Comparison of ENCODE assay signal across 29 mouse cellular contexts in genomic region chr1:60007337-60007736, GRCm38 (mm10). TPM values are rescaled to one million over a fixed set of nuclear protein-coding genes. Genes with fewer than 3 reads are reported as not detected.
A peak's percentile ranks its signal among the peaks of the same experiment; 100 is the strongest.
DNase-seq lines count a peak whose midpoint lies in the region; ATAC-seq and TF ChIP-seq lines count a peak whose summit lies in the region.
"Had no signal": no experiment of that assay in that cellular context is flagged by ENCODE, and none has a peak within 500 bp of the region (broad histone marks: within the 10 kb centered on the region; RNA-seq: fewer than 3 reads in every experiment).

No protein-coding gene starts in this region.

- no peak for TF ChIP-seq EP300 in MEL (IDR thresholded peaks at IDR 0.05; ENCODE audit: low read depth in 1 of 2, low read length in 2 of 2)

- no peak for TF ChIP-seq RAD21 in MEL (IDR thresholded peaks at IDR 0.05; ENCODE audit: low read depth, low read length)

- no peaks in the 10 kb centered on the region for H3K9me3 ChIP-seq in MEL (replicated peaks; ENCODE audit: insufficient read depth, low read length)
- no peaks in the 10 kb centered on the region for H3K9me3 ChIP-seq in liver, embryonic 13.5 days (replicated peaks)
- H3K9me3 ChIP-seq: embryonic facial prominence, embryonic 13.5 days; forebrain, embryonic 13.5 days; heart, embryonic 13.5 days; limb, embryonic 15.5 days; midbrain, embryonic 12.5 days; neural tube, embryonic 15.5 days; stomach, embryonic 15.5 days had no signal

- no peaks in the 10 kb centered on the region for H3K79me2 ChIP-seq in MEL (ENCODE audit: control insufficient read depth, insufficient read depth, low read length, poor library complexity)

- no peak overlapping the region for H3K27ac ChIP-seq in MEL (ENCODE audit: control insufficient read depth, low read depth, low read length)
- no peak overlapping the region for H3K27ac ChIP-seq in liver, embryonic 13.5 days
- H3K27ac ChIP-seq: embryonic facial prominence, embryonic 13.5 days; forebrain, embryonic 13.5 days; heart, embryonic 13.5 days; hindbrain, embryonic 14.5 days; kidney, postnatal 0 days; limb, embryonic 15.5 days; macrophage; midbrain, embryonic 12.5 days; neural tube, embryonic 15.5 days; stomach, embryonic 15.5 days had no signal

- H3K36me3 ChIP-seq in MEL (ENCODE audit: control insufficient read depth in 1 of 2, insufficient read depth in 2 of 2, low read length in 2 of 2), result no peaks in the 10 kb centered on the region
- no peaks in the 10 kb centered on the region for H3K36me3 ChIP-seq in liver, embryonic 13.5 days
- H3K36me3 ChIP-seq: embryonic facial prominence, embryonic 13.5 days; heart, embryonic 13.5 days; limb, embryonic 15.5 days; midbrain, embryonic 12.5 days; stomach, embryonic 15.5 days had no signal

- no peak for TF ChIP-seq POLR2A in MEL (IDR thresholded peaks at IDR 0.05; ENCODE audit: control insufficient read depth in 1 of 2, insufficient read depth in 1 of 2, low read depth in 1 of 2, low read length in 2 of 2, poor library complexity in 1 of 2)

- DNase-seq in adrenal gland, postnatal 10 days, result peak; percentile 23
- no peak for DNase-seq in adrenal gland, adult (ENCODE audit: inconsistent age in 2 of 2, low spot score in 1 of 2)
- peak; percentile 24 for DNase-seq in MEL (ENCODE audit: low read depth, low spot score)
- DNase-seq in liver, embryonic 13.5 days, result peak; percentile 13
- DNase-seq in yolk sac, embryonic 10.5 days (ENCODE audit: low spot score), result no peak
- DNase-seq: cerebellum, adult 8-10 months; cerebellum, postnatal 36 days; embryo, embryonic 11 days; gastrocnemius, postnatal 10 days; heart, adult 18-20 months; heart, postnatal 14 days; kidney, adult 2 months; left cerebral cortex, postnatal 4 days; right cerebral cortex, adult 18-20 months; right cerebral cortex, postnatal 4 days; thymus, postnatal 25 days had no signal

- no peaks in the 10 kb centered on the region for H3K27me3 ChIP-seq in MEL (ENCODE audit: control insufficient read depth in 1 of 2, insufficient read depth in 2 of 2, low read length in 2 of 2)
- no peaks in the 10 kb centered on the region for H3K27me3 ChIP-seq in liver, embryonic 13.5 days
- H3K27me3 ChIP-seq: embryonic facial prominence, embryonic 13.5 days; forebrain, embryonic 13.5 days; heart, embryonic 13.5 days; limb, embryonic 15.5 days; midbrain, embryonic 12.5 days; neural tube, embryonic 15.5 days; stomach, embryonic 15.5 days had no signal

- peak; percentile 86 for ATAC-seq in liver, embryonic 13.5 days (ENCODE audit: low read depth)
- ATAC-seq in megakaryocyte-erythroid progenitor cell, adult 5-6 weeks (replicated peaks; ENCODE audit: low FRiP score, low TSS enrichment, poor library complexity, severe bottlenecking), result peak; percentile 78
- ATAC-seq in granulocyte monocyte progenitor cell, adult 5-6 weeks (replicated peaks; ENCODE audit: poor library complexity, severe bottlenecking), result no peak
- ATAC-seq: CD4-positive, CD25-positive, alpha-beta regulatory T cell, adult 4 months; forebrain, embryonic 13.5 days had no signal

- H3K4me1 ChIP-seq in MEL (ENCODE audit: control insufficient read depth in 1 of 2, insufficient read depth in 2 of 2, low read length in 2 of 2), result no peaks in the 10 kb centered on the region
- peaks cover 10% of the 10 kb centered on the region for H3K4me1 ChIP-seq in liver, embryonic 13.5 days (replicated peaks)
- H3K4me1 ChIP-seq: embryonic facial prominence, embryonic 13.5 days; forebrain, embryonic 13.5 days; heart, embryonic 13.5 days; limb, embryonic 15.5 days; midbrain, embryonic 12.5 days; neural tube, embryonic 15.5 days; stomach, embryonic 15.5 days had no signal

- TF ChIP-seq CTCF in MEL (IDR thresholded peaks at IDR 0.05 in 2 of 3, conservative IDR thresholded peaks at IDR 0.05 in 1 of 3; ENCODE audit: control insufficient read depth in 1 of 3, insufficient read depth in 1 of 3, low read depth in 2 of 3, low read length in 3 of 3, poor library complexity in 1 of 3, severe bottlenecking in 1 of 3), result no peak

- H3K4me3 ChIP-seq in MEL (ENCODE audit: control insufficient read depth in 1 of 2, insufficient read depth in 1 of 2, low read depth in 2 of 2, low read length in 2 of 2), result no peak overlapping the region
- H3K4me3 ChIP-seq in liver, embryonic 13.5 days (replicated peaks), result no peak overlapping the region
- H3K4me3 ChIP-seq: embryonic facial prominence, embryonic 13.5 days; forebrain, embryonic 13.5 days; heart, embryonic 13.5 days; limb, embryonic 15.5 days; midbrain, embryonic 12.5 days; neural tube, embryonic 15.5 days; stomach, embryonic 15.5 days had no signal

- H3K9ac ChIP-seq in MEL (ENCODE audit: control insufficient read depth, low read depth, low read length, poor library complexity, severe bottlenecking), result no peak overlapping the region
- H3K9ac ChIP-seq in liver, embryonic 13.5 days, result no peak overlapping the region
- H3K9ac ChIP-seq: embryonic facial prominence, embryonic 13.5 days; forebrain, embryonic 13.5 days; heart, embryonic 13.5 days; hindbrain, embryonic 14.5 days; limb, embryonic 15.5 days; midbrain, embryonic 12.5 days; neural tube, embryonic 15.5 days; stomach, embryonic 15.5 days had no signal

- 43% methylated on average over 10 of the region's 10 CpGs for WGBS in liver, embryonic 13.5 days (ENCODE audit: insufficient replicate concordance)

- no peak overlapping the region for H3K4me2 ChIP-seq in liver, embryonic 13.5 days
- H3K4me2 ChIP-seq: embryonic facial prominence, embryonic 13.5 days; forebrain, embryonic 13.5 days; heart, embryonic 13.5 days; hindbrain, embryonic 14.5 days; limb, embryonic 15.5 days; midbrain, embryonic 12.5 days; neural tube, embryonic 15.5 days; stomach, embryonic 15.5 days had no signal

TF ChIP-seq in MEL, 35 proteins besides CTCF, POLR2A, EP300 and RAD21:
- TF ChIP-seq MXI1 (IDR thresholded peaks at IDR 0.05; ENCODE audit: low read depth, low read length), result no peak

RNA-seq across cellular contexts. Expression of gene Ica1l, which starts 35.6 kb away (rescaled TPM):
- 1 to 10 TPM; 1.8 to 2.8 TPM for total RNA-seq in adrenal gland, postnatal 10 days (2021)
- total RNA-seq in MEL (2012; rRNA removed), result 4.9 and 6.1 TPM in 2 replicates
- polyA plus RNA-seq in MEL (2012; ENCODE audit: insufficient read depth in 1 of 2, insufficient read length in 2 of 2, low read depth in 1 of 2, low replicate concordance in 2 of 2, missing spikeins in 1 of 2), result 1 to 10 TPM in 1 of 2 experiments, not detected in 1; 6.2 TPM
- 0.41 and 0.44 TPM in 2 replicates for polyA plus RNA-seq in liver, embryonic 13.5 days (2015; fragmentation: Nextera tagmentation; extraction: Ambion mirVana)
- 1.2 and 2.4 TPM in 2 replicates for total RNA-seq in megakaryocyte-erythroid progenitor cell, adult 5-6 weeks (2014; fragmentation: Nextera tagmentation)
- 2.9 and 4.8 TPM in 2 replicates for total RNA-seq in megakaryocyte-erythroid progenitor cell, adult 5-6 weeks (2017)
- not detected in 2 replicates for total RNA-seq in granulocyte monocyte progenitor cell, adult 5-6 weeks (2014; fragmentation: Nextera tagmentation)
- 0.10 and 0.86 TPM in 2 replicates for total RNA-seq in granulocyte monocyte progenitor cell, adult 5-6 weeks (2017)
- polyA plus RNA-seq: macrophage had no signal

Comparison
In these comparisons a context has a peak if more than half of its experiments do, and no peak if none do; other contexts are left out.
1. DNase-seq: peak in adrenal gland, postnatal 10 days (single experiment), MEL (single experiment) and liver, embryonic 13.5 days (single experiment); none in adrenal gland, adult (0 of 2) and yolk sac, embryonic 10.5 days (single experiment).